ENCODE assay signal across 9 mouse cellular contexts in genomic region chr5:15832338-15832737, GRCm38 (mm10).
DNase-seq lines count a peak whose midpoint lies in the region; ATAC-seq lines count a peak whose summit lies in the region.
"Had no signal": no experiment of that assay in that cellular context is flagged by ENCODE, and none has a peak within 500 bp of the region (broad histone marks: within the 10 kb centered on the region; RNA-seq: fewer than 3 reads in every experiment).

No protein-coding gene starts in this region.

- peak; percentile 30 for DNase-seq in left cerebral cortex, adult 11 months (ENCODE audit: low spot score)
- DNase-seq in left cerebral cortex, postnatal 4 days, result no peak
- DNase-seq in NIH3T3 (ENCODE audit: low read depth), result peak; percentile 4
- DNase-seq in brain, adult 2 months (ENCODE audit: low read depth, low spot score), result peak; percentile 79
- peak; percentile 23 to 81 for DNase-seq in left cerebral cortex, postnatal 25 days (ENCODE audit: low spot score in 2 of 2)
- no peak for DNase-seq in yolk sac, embryonic 10.5 days (ENCODE audit: low spot score)
- DNase-seq: cerebellum, adult 18-20 months had no signal

- intact Hi-C loops in left cerebral cortex, postnatal 4 days (cut with DNase I), result loop anchor here (10.0 kb wide), 1 partner anchor 102 kb away; the partner anchor contains the start of gene Cacna2d1
- intact Hi-C loops in left cerebral cortex, postnatal 25 days (cut with DNase I), result loop anchor here (10.0 kb wide), 2 partner anchors 172 to 1032 kb away; no protein-coding TSS in a partner anchor

- ATAC-seq in inflammation-experienced regulatory T-cells, adult 6 months, result no peak
- ATAC-seq: activated CD4-positive, CD25-positive, alpha-beta regulatory T cell, adult 4 months had no signal

Comparison
In these comparisons a context has a peak if more than half of its experiments do, and no peak if none do; other contexts are left out.
1. DNase-seq: peak in left cerebral cortex, adult 11 months (single experiment), NIH3T3 (single experiment), brain, adult 2 months (single experiment) and left cerebral cortex, postnatal 25 days (2 of 2); none in left cerebral cortex, postnatal 4 days (single experiment) and yolk sac, embryonic 10.5 days (single experiment).